Mouse (Mus musculus) MEL (cell line): Measurements from ENCODE around the gene Ghrl. TPM values are rescaled to one million over a fixed set of nuclear protein-coding genes. Genes with fewer than 3 reads are reported as not detected.
A peak's percentile ranks its signal among the peaks of the same experiment; 100 is the strongest.

ENCODE experiments used
- DNase-seq: peaks from one replicate; pipeline ENCODE4 v3.0.0; 2011; ENCODE audit warnings: low read depth, low spot score
- H3K27ac ChIP-seq: 2 replicates; pipeline ENCODE4 v1.5.1; 2012; ENCODE audit warnings: low read depth, mild to moderate bottlenecking, control low read depth, low read length, moderate library complexity; ENCODE audit not compliant: control insufficient read depth
- H3K27me3 ChIP-seq, 2 experiments: fragments of 150-350 bp in 1 of 2; sonication (generic) in 1 of 2; 2 replicates each; pipeline ENCODE4 v1.6.1; 2012; ENCODE audit warnings: low read length in 2 of 2, mild to moderate bottlenecking in 2 of 2, improper control_type of control experiment in 1 of 2, moderate library complexity in 1 of 2; ENCODE audit not compliant: insufficient read depth in 2 of 2, control insufficient read depth in 1 of 2
- H3K36me3 ChIP-seq, 2 experiments: 2 replicates each; pipeline ENCODE4 v1.6.1; 2012 to 2014; ENCODE audit warnings: low read length in 2 of 2, improper control_type of control experiment in 1 of 2, inconsistent platforms in 1 of 2, mild to moderate bottlenecking in 1 of 2; ENCODE audit not compliant: insufficient read depth in 2 of 2, control insufficient read depth in 1 of 2
- H3K4me1 ChIP-seq, 2 experiments: fragments of 150-350 bp in 1 of 2; sonication (generic) in 1 of 2; 2 replicates each; pipeline ENCODE4 v1.6.1; 2012; ENCODE audit warnings: low read length in 2 of 2, improper control_type of control experiment in 1 of 2, mild to moderate bottlenecking in 1 of 2; ENCODE audit not compliant: insufficient read depth in 2 of 2, control insufficient read depth in 1 of 2
- H3K4me3 ChIP-seq, 2 experiments: fragments of 150-350 bp in 1 of 2; sonication (generic) in 1 of 2; 2 replicates each; pipeline ENCODE4 v1.5.1; 2012; ENCODE audit warnings: low read depth in 2 of 2, low read length in 2 of 2, mild to moderate bottlenecking in 2 of 2, moderate library complexity in 2 of 2, control low read depth in 1 of 2, improper control_type of control experiment in 1 of 2; ENCODE audit not compliant: control insufficient read depth in 1 of 2, insufficient read depth in 1 of 2
- H3K79me2 ChIP-seq: 2 replicates; pipeline ENCODE4 v1.6.1; 2012; ENCODE audit warnings: mild to moderate bottlenecking, low read length, moderate library complexity; ENCODE audit not compliant: control insufficient read depth, poor library complexity, insufficient read depth
- H3K9ac ChIP-seq: 2 replicates; pipeline ENCODE4 v1.6.1; 2012; ENCODE audit warnings: low read depth, mild to moderate bottlenecking, control low read depth, low read length, moderate library complexity; ENCODE audit not compliant: control insufficient read depth, poor library complexity, severe bottlenecking
- H3K9me3 ChIP-seq: fragments of 150-350 bp; sonication (generic); replicated peaks from 2 replicates; pipeline ENCODE4 v1.6.1; 2012; ENCODE audit warnings: mild to moderate bottlenecking, low read length, improper control_type of control experiment, moderate library complexity; ENCODE audit not compliant: insufficient read depth
- BHLHE40 ChIP-seq: IDR thresholded peaks from 2 replicates; pipeline ENCODE4 v1.6.1; 2012; ENCODE audit warnings: low read depth, mild to moderate bottlenecking, inconsistent platforms, low read length, improper control_type of control experiment, borderline replicate concordance
- CHD1 ChIP-seq: IDR thresholded peaks from 2 replicates; pipeline ENCODE4 v1.6.1; 2012; ENCODE audit warnings: low read depth, mild to moderate bottlenecking, inconsistent platforms, low read length, improper control_type of control experiment
- CHD2 ChIP-seq: IDR thresholded peaks from 2 replicates; pipeline ENCODE4 v1.6.1; 2011; ENCODE audit warnings: low read length, improper control_type of control experiment
- E2F4 ChIP-seq: IDR thresholded peaks from 2 replicates; pipeline ENCODE4 v1.6.1; 2011; ENCODE audit warnings: low read depth, low read length, improper control_type of control experiment, borderline replicate concordance
- ELF1 ChIP-seq: IDR thresholded peaks from 2 replicates; pipeline ENCODE4 v1.6.1; 2014; ENCODE audit warnings: low read depth, mild to moderate bottlenecking, inconsistent platforms, low read length, improper control_type of control experiment, moderate library complexity
- ETS1 ChIP-seq: IDR thresholded peaks from 2 replicates; pipeline ENCODE4 v1.6.1; 2012; ENCODE audit warnings: low read depth, mild to moderate bottlenecking, inconsistent platforms, low read length, improper control_type of control experiment, moderate library complexity
- GABPA ChIP-seq: IDR thresholded peaks from 2 replicates; pipeline ENCODE4 v1.6.1; 2012; ENCODE audit warnings: low read depth, mild to moderate bottlenecking, inconsistent platforms, low read length, improper control_type of control experiment, moderate library complexity
- GATA1 ChIP-seq: IDR thresholded peaks from 2 replicates; pipeline ENCODE4 v1.6.1; 2011; ENCODE audit warnings: low read depth, low read length, improper control_type of control experiment
- JUND ChIP-seq: IDR thresholded peaks from 2 replicates; pipeline ENCODE4 v1.6.1; 2011; ENCODE audit warnings: low read depth, mild to moderate bottlenecking, improper control_type of control experiment, low read length
- KAT2A ChIP-seq: conservative IDR thresholded peaks from 2 replicates; pipeline ENCODE4 v1.6.1; 2012; ENCODE audit warnings: low read depth, low read length, improper control_type of control experiment, inconsistent platforms
- MAZ ChIP-seq: IDR thresholded peaks from 2 replicates; pipeline ENCODE4 v1.6.1; 2012; ENCODE audit warnings: low read depth, mild to moderate bottlenecking, inconsistent platforms, low read length, improper control_type of control experiment
- MYC ChIP-seq: IDR thresholded peaks from 2 replicates; pipeline ENCODE4 v1.6.1; 2011; ENCODE audit warnings: low read depth, mild to moderate bottlenecking, low read length, improper control_type of control experiment, moderate library complexity
- NELFE ChIP-seq: IDR thresholded peaks from 2 replicates; pipeline ENCODE4 v1.6.1; 2011; ENCODE audit warnings: low read depth, low read length, improper control_type of control experiment
- POLR2A ChIP-seq, 2 experiments: IDR thresholded peaks; 2 replicates each; pipeline ENCODE4 v1.6.1; 2011 to 2012; ENCODE audit warnings: low read length in 2 of 2, mild to moderate bottlenecking in 2 of 2, control low read depth in 1 of 2, improper control_type of control experiment in 1 of 2, low read depth in 1 of 2, moderate library complexity in 1 of 2; ENCODE audit not compliant: control insufficient read depth in 1 of 2, insufficient read depth in 1 of 2, poor library complexity in 1 of 2
- POLR2AphosphoS2 ChIP-seq: IDR thresholded peaks from 2 replicates; pipeline ENCODE4 v1.6.1; 2011; ENCODE audit warnings: low read length, improper control_type of control experiment
- POLR2AphosphoS5 ChIP-seq: IDR thresholded peaks from 2 replicates; pipeline ENCODE4 v1.6.1; 2012; ENCODE audit warnings: low read depth, borderline replicate concordance, mild to moderate bottlenecking, inconsistent platforms, low read length, moderate library complexity, mixed read lengths
- RAD21 ChIP-seq: IDR thresholded peaks from 2 replicates; pipeline ENCODE4 v1.6.1; 2011; ENCODE audit warnings: mild to moderate bottlenecking, low read depth, low read length, improper control_type of control experiment
- RCOR1 ChIP-seq: IDR thresholded peaks from 2 replicates; pipeline ENCODE4 v1.6.1; 2012; ENCODE audit warnings: low read depth, mild to moderate bottlenecking, inconsistent platforms, low read length, improper control_type of control experiment
- TAL1 ChIP-seq: IDR thresholded peaks from 2 replicates; pipeline ENCODE4 v1.6.1; 2012; ENCODE audit warnings: mild to moderate bottlenecking, inconsistent platforms, low read length, moderate library complexity, mixed read lengths
- UBTF ChIP-seq: IDR thresholded peaks from 2 replicates; pipeline ENCODE4 v1.6.1; 2012; ENCODE audit warnings: low read depth, mild to moderate bottlenecking, inconsistent platforms, low read length, improper control_type of control experiment, moderate library complexity, borderline replicate concordance; ENCODE audit not compliant: insufficient read depth
- USF1 ChIP-seq: IDR thresholded peaks from 2 replicates; pipeline ENCODE4 v1.6.1; 2014; ENCODE audit warnings: low read depth, mild to moderate bottlenecking, inconsistent platforms, low read length, improper control_type of control experiment, moderate library complexity
- USF2 ChIP-seq, 2 experiments: IDR thresholded peaks; 2 replicates each; pipeline ENCODE4 v1.6.1; 2011 to 2012; ENCODE audit warnings: improper control_type of control experiment in 2 of 2, low read length in 2 of 2, borderline replicate concordance in 1 of 2, inconsistent platforms in 1 of 2, low read depth in 1 of 2, mild to moderate bottlenecking in 1 of 2; ENCODE audit not compliant: insufficient read depth in 1 of 2
- ZC3H11A ChIP-seq: IDR thresholded peaks from 2 replicates; pipeline ENCODE4 v1.6.1; 2012; ENCODE audit warnings: low read depth, mild to moderate bottlenecking, inconsistent platforms, low read length, improper control_type of control experiment
- polyA plus RNA-seq, 2 experiments: library from polyadenylated mRNA; stranded (reverse) in 1 of 2; unstranded in 1 of 2; fragments of >175 nt in 1 of 2; fragments of >200 nt in 1 of 2; gene quantifications; 2 replicates each; pipeline versions ENCODE4 v1.2.1 to v1.2.4; 2012; ENCODE audit warnings: low replicate concordance in 2 of 2, low read depth in 1 of 2; ENCODE audit not compliant: insufficient read length in 2 of 2, insufficient read depth in 1 of 2, missing spikeins in 1 of 2
- total RNA-seq: library from RNA; depleted of rRNA; stranded (reverse); fragments of 300-350 nt; gene quantifications from 2 replicates; pipeline ENCODE4 v1.2.3, GENCODE M21; 2012

The Ghrl gene
- total and polyA plus RNA-seq, 3 experiments, result 0.81 to 2.8 TPM; not detected in 1

DNA sequence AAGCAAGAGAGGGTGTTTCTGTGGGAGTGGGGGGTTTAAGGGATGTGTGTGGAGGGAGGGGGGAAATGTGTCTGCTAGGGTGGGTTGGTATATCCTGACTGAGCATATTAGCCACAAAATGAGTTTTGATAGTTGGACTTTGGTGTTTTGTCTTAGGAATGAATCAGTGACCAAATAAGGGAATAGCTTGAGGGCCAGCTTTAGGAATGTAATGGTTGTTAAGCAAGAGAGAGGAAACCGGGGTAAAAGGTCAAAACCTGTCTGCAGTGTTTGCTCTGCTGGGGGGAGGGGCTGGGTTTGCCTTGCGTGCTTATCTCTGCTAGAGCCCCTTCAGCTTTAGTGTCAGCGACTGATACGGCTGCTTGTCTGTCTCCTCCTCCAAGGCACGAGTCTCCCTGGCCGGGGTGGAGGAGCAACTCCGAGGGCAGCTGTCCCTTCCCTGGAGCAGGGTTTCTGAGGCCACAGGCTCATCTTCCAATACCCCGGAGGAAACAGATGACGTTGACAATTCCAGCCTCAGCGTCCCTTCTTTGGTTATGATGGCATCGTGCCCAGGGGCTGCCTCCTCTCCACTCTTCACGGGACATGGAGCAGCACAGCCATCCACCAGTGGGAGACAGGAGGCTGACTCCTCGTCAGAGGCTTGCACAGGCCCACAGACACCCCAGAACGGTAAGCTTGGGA is 29.1 kb downstream of the Ghrl start (continued):
- TF ChIP-seq KAT2A (no peak), JUND (no peak), TAL1 (peak; percentile 74), E2F4 (no peak), MAZ (peak; percentile 76; the same call in 1 of the 2 replicates), CHD1 (no peak), USF1 (no peak), ETS1 (peak; percentile 86), ELF1 (no peak), RCOR1 (peak; percentile 63), GATA1 (peak; percentile 92), RAD21 (no peak), BHLHE40 (peak; percentile 91), POLR2A (IDR thresholded peaks at IDR 0.05; ENCODE audit: control insufficient read depth in 1 of 2, insufficient read depth in 1 of 2, low read depth in 1 of 2, low read length in 2 of 2, poor library complexity in 1 of 2) (peak in 1 of 2 experiments; percentile 46; a peak in 1 of 4 replicates), MYC (no peak), CHD2 (peak; percentile 71), POLR2AphosphoS5 (no peak), POLR2AphosphoS2 (no peak), USF2 (IDR thresholded peaks at IDR 0.05; ENCODE audit: borderline replicate concordance in 1 of 2, insufficient read depth in 1 of 2, low read depth in 1 of 2, low read length in 2 of 2) (no peak), GABPA (no peak), ZC3H11A (no peak), NELFE (peak; percentile 18; the same call in 1 of the 2 replicates)
- TF ChIP-seq, all 39 proteins: peak for 16

DNA sequence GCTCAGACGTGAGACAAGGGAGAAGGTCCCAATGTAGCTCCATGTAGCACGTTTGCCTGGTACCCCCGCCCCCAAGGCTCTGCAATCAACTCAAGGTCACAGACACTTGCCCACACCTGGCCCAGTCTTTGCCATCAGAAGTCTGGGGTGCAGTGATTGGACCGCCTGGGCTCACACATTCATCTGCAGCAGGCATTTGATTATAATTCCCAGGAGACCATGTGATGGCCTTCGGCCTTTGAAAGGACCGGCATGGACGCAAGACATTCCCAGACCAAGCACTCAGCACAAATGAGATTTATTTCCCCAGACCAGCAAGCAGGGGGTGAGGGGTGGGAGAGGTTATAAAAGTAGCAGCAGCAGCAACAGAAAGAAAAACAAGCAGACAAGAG is 29.7 kb downstream of the Ghrl start:
- Histone ChIP-seq H3K36me3 (peaks cover 0 to 45% of the 10 kb centered on the region in 2 experiments; a peak in 2 of 4 replicates), H3K4me1 (peaks cover 22 to 46% of the 10 kb centered on the region in 2 experiments), H3K9ac (no peak overlapping the region)

More for the DNA sequence above, 29.7 kb downstream of the Ghrl start:
- Histone ChIP-seq H3K79me2 (peaks cover 7% of the 10 kb centered on the region), H3K4me3 (no peak overlapping the region), H3K27ac (peak overlapping the region; percentile 15; the same call in 1 of the 2 replicates), H3K9me3 (no peaks in the 10 kb centered on the region), H3K27me3 (no peaks in the 10 kb centered on the region)
- TF ChIP-seq ETS1, result no peak
- no peak for TF ChIP-seq UBTF
- no peak for TF ChIP-seq POLR2AphosphoS2
- no peak for TF ChIP-seq MYC
- no peak for DNase-seq
